Mouse (Mus musculus) intestine, postnatal 0 days (tissue): ENCODE measurements around the gene Kif21a. TPM values are rescaled to one million over a fixed set of nuclear protein-coding genes. Genes with fewer than 3 reads are reported as not detected.

ENCODE experiments used
- ATAC-seq: fragments of 200-750 bp; cut with Nextera tagmentation; 2 replicates; pipeline ENCODE4 v1.8.0; 2017; ENCODE audit warnings: mild to moderate bottlenecking, moderate TSS enrichment, moderate library complexity
- H3K27ac ChIP-seq: fragments of 300-500 bp; sonication (generic); 2 replicates; pipeline ENCODE4 v1.5.1; 2014; ENCODE audit warnings: mild to moderate bottlenecking, low read depth, low read length, moderate library complexity
- H3K27me3 ChIP-seq: fragments of 300-500 bp; sonication (generic); replicated peaks from 2 replicates; pipeline ENCODE4 v1.6.1; 2014; ENCODE audit warnings: low read length, mixed read lengths; ENCODE audit not compliant: control insufficient read depth, insufficient read depth
- H3K36me3 ChIP-seq: fragments of 300-500 bp; sonication (generic); 2 replicates; pipeline ENCODE4 v1.6.1; 2014; ENCODE audit warnings: mild to moderate bottlenecking, moderate library complexity; ENCODE audit not compliant: control insufficient read depth, insufficient read depth
- H3K4me1 ChIP-seq: fragments of 300-500 bp; sonication (generic); replicated peaks from 2 replicates; pipeline ENCODE4 v1.6.1; 2014; ENCODE audit warnings: antibody characterized with exemption, low read length, mixed read lengths; ENCODE audit not compliant: control insufficient read depth, insufficient read depth
- H3K4me2 ChIP-seq: fragments of 300-500 bp; sonication (generic); replicated peaks from 2 replicates; pipeline ENCODE4 v1.6.1; 2014; ENCODE audit warnings: low read depth, mild to moderate bottlenecking, moderate library complexity
- H3K4me3 ChIP-seq: fragments of 300-500 bp; sonication (generic); 2 replicates; pipeline ENCODE4 v1.5.1; 2014; ENCODE audit warnings: low read depth, low read length
- H3K9ac ChIP-seq: fragments of 300-500 bp; sonication (generic); 2 replicates; pipeline ENCODE4 v1.6.1; 2014; ENCODE audit warnings: mild to moderate bottlenecking, low read depth, low read length
- H3K9me3 ChIP-seq: fragments of 300-500 bp; sonication (generic); 2 replicates; pipeline ENCODE4 v1.6.1; 2016; ENCODE audit warnings: mixed run types; ENCODE audit not compliant: control insufficient read depth
- CTCF ChIP-seq: sonication (generic); IDR thresholded peaks from 2 replicates; pipeline ENCODE4 v1.5.1; 2016; ENCODE audit warnings: low read depth, mild to moderate bottlenecking, control low read depth, antibody characterized with exemption, moderate library complexity
- WGBS: fragments of 180-500 bp; shearing (Covaris S2); extraction: QIAGEN DNeasy Blood & Tissue Kit; methylation state at CpG from one replicate; pipeline ENCODE4 v1.1.7; 2014; 5-methylcytosine and 5-hydroxymethylcytosine counted together
- polyA plus RNA-seq: library from polyadenylated mRNA; unstranded; fragments of >200 nt; fragmentation: Nextera tagmentation; extraction: Ambion mirVana; gene quantifications from 2 replicates; pipeline ENCODE4 v1.2.1, GENCODE M21; 2015

Kif21a gene
- polyA plus RNA-seq, 1 experiment from 2014 or later: 13.3 TPM

DNA sequence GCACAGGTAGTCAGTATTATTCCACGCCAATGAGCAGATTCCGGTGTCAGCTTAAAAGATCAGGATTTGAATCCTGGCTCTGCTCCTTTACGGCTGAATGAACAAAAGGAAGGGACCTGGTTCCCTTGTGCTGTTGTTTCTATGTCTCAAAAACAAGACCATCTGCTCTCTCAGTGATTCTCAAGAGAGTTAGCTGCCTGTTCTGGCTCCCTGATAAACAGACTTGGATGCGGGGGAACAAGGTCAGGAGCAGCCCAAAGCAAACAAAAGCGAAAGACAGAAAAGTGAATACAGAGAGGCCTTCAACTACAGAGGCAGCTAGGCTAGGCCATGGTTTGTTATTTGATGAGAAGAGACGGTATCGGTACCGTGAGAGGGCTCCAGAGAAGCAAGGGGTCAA, 27.5 kb downstream of the Kif21a start:
- no peak overlapping the region for H3K4me3 ChIP-seq
- H3K9ac ChIP-seq: no peak overlapping the region
- no peak overlapping the region for H3K4me2 ChIP-seq
- no peak for TF ChIP-seq CTCF
- H3K9me3 ChIP-seq: no peaks in the 10 kb centered on the region
- no peaks in the 10 kb centered on the region for H3K27me3 ChIP-seq
- H3K4me1 ChIP-seq: no peaks in the 10 kb centered on the region
- no peak overlapping the region for H3K27ac ChIP-seq
- whole genome bisulfite sequencing: 82% methylated on average over 8 of the region's 8 CpGs
- ATAC-seq: no peak
- H3K36me3 ChIP-seq: no peaks in the 10 kb centered on the region

DNA sequence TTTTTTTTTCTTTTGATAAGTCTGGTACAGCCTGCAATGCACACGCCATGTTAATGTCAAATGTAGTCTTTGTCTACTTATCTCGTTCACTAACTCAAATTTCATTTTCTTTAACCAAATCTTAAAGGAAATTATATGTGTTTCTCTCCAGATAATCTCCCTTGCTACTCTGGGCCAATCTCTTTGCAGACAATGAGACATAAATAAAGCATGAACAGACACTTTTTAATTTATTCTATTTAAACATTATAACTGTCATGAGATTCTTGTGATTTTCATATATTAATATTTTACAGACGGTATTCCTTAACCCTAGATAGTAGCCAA, 30.9 kb downstream of the Kif21a start:
- no peaks in the 10 kb centered on the region for H3K9me3 ChIP-seq
- H3K36me3 ChIP-seq: no peaks in the 10 kb centered on the region
- H3K4me2 ChIP-seq: no peak overlapping the region
- H3K27ac ChIP-seq: no peak overlapping the region
- no peak for ATAC-seq
- 80% methylated on average over 3 of the region's 3 CpGs for WGBS
- no peak overlapping the region for H3K4me3 ChIP-seq
- no peaks in the 10 kb centered on the region for H3K27me3 ChIP-seq
- no peaks in the 10 kb centered on the region for H3K4me1 ChIP-seq
- TF ChIP-seq CTCF: no peak
- no peak overlapping the region for H3K9ac ChIP-seq

DNA sequence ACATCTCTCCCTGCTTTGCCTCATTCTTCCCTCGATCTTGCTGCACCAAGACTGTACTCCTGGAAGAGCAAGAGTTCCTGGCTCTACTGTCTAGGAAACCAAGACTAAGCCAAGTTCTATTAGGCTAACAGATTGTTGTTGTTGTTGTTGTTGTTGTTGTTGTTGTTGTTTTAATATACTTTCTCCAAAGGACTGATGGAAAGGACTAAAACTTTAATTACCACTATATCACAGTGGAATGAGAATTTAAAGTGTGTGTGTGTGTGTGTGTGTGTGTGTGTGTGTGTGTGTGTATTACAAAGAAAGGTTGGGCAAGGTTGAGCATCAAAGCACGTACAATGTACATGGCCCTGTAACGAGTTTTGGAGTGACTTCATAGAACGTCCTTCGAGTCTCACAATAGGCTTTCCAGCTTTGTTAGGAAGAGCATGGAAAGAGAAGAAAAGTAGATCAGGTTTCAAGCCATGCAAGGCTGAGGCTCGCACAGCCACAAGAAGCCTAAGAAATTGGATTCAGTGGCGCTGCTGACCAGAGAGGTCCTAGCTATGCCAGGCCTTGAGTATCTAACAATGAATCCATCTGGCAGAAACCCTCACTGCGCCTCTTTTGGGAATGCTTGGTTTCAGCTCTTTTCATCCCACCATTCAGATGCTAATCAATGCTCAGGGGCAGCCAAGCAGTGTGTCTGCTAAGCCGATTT, 31.4 kb downstream of the Kif21a start:
- 74% methylated on average over 9 of the region's 9 CpGs for WGBS
- no peak for ATAC-seq

DNA sequence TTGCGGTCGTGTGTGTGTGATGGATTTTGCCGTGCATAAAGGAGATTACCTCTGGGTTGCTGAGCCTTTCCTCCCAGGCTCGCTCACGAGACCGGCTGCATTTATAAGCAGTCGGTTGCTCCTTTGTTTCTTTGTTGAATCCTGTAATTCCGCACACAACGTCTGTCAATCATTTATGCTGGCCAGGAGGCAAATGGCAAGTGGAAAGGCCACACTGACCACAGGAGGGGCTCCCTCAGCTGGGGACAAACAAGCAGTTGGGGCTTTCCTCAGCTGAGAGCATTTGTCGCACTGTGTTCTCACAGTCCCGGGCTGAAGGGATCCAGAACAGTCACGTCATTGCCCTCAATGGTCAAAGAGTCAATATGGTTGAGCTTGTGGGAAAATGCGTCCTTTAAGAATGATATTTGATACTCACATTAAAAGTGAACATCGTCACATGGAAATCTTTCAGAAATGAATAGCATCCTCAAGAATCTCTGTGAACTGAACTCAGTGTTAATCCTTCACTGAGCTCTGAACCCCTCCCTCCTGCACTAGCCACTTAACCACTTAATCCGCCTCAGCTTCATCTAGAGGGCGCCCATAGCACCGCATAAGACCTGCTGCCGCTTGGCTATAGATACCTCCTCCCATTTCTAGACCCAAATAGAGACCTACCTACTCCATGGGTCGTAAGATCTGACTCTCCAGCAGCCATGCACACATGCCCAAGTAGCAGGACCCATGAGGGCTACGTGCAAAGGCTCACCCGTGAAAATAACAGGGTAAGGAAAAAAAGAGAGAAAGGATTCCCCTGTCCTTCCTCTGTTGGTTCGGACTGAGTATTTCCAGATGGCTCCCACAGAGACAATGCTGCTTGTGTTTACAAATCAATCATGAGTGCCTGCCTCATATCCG, 32.2 kb downstream of the Kif21a start:
- Histone ChIP-seq H3K4me2 (no peak overlapping the region), H3K9ac (no peak overlapping the region), H3K27ac (no peak overlapping the region), H3K4me3 (no peak overlapping the region), H3K36me3 (no peaks in the 10 kb centered on the region), H3K4me1 (no peaks in the 10 kb centered on the region), H3K9me3 (no peaks in the 10 kb centered on the region), H3K27me3 (no peaks in the 10 kb centered on the region)
- ATAC-seq: no peak
- 66% methylated on average over 23 of the region's 23 CpGs for WGBS
- TF ChIP-seq CTCF: no peak

More for the DNA sequence above, 31.4 kb downstream of the Kif21a start:
- no peak overlapping the region for H3K4me2 ChIP-seq
- H3K4me3 ChIP-seq: no peak overlapping the region
- no peak overlapping the region for H3K9ac ChIP-seq
- H3K36me3 ChIP-seq: no peaks in the 10 kb centered on the region
- TF ChIP-seq CTCF: no peak
- H3K27me3 ChIP-seq: no peaks in the 10 kb centered on the region
- H3K9me3 ChIP-seq: no peaks in the 10 kb centered on the region
- no peak overlapping the region for H3K27ac ChIP-seq
- H3K4me1 ChIP-seq: no peaks in the 10 kb centered on the region

DNA sequence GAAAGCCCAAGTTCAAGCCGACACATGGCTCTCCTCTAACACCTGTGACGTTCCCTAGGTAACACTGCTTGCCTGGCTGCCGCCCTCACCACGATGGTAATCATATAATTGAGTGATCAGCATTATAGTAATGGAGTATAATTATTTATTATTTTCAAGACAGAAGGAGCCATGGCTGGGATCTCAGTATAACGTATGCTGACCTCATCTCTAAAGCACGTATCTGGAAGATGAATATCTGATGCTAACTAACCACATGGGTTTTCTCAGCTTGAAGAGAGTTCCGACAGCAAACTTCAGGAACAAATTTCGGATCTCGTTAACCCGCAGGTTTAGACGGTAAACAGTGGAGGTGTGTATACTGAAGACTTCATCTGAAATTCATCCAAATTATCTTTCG, 33.4 kb downstream of the Kif21a start:
- no peak for TF ChIP-seq CTCF
- Histone ChIP-seq H3K4me2 (no peak overlapping the region), H3K9ac (no peak overlapping the region), H3K4me1 (no peaks in the 10 kb centered on the region), H3K9me3 (no peaks in the 10 kb centered on the region), H3K36me3 (no peaks in the 10 kb centered on the region), H3K27me3 (no peaks in the 10 kb centered on the region), H3K4me3 (no peak overlapping the region), H3K27ac (no peak overlapping the region)
- no peak for ATAC-seq
- whole genome bisulfite sequencing: 85% methylated on average over 12 of the region's 12 CpGs

DNA sequence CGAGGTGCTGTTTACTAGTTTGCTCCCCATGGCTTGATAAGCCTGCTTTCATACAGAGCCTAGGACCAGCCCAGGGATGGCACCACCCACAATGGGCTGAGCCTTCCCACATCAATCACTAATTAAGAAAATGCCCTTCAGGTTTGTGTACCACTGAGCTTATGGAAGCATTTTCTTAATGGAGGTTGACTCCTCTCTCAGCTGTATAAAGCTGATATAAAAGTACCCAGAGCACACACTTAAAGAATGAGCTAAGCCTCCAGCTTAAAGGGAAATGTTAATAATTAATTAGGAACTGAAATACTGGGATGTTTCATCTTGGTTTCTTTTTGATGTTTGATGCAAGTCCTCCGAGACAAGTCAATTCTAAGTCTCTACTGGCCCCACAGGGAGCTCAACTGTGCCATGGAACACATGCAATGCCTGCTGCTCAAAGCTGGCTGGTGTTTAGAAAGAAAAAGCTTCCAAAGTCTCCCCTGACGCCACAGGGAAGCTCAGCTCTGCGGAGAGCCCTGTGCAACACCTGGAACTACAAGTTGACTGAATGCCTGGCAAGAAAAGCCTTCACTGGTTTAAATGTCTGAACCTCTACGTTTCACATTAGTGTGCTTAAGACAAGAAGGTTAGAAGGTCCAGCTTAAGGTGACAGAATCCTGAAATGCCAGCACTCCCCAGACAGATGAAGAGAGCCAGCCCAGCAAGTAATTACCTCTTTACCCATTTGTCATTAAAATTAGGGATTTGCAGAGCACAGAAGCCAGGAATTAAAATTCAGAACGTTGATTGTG, 36.8 kb downstream of the Kif21a start:
- H3K4me3 ChIP-seq: peak overlapping the region; percentile 32
- H3K4me2 ChIP-seq: peak overlapping the region; percentile 58
- H3K9me3 ChIP-seq: no peaks in the 10 kb centered on the region
- no peaks in the 10 kb centered on the region for H3K27me3 ChIP-seq
- no peaks in the 10 kb centered on the region for H3K4me1 ChIP-seq
- no peak overlapping the region for H3K9ac ChIP-seq
- ATAC-seq: peak; percentile 41
- H3K27ac ChIP-seq: peak overlapping the region; percentile 21; the same call in 1 of the 2 replicates
- H3K36me3 ChIP-seq: no peaks in the 10 kb centered on the region
- TF ChIP-seq CTCF: no peak
- WGBS: 15% methylated on average over 6 of the region's 6 CpGs
